Mouse (Mus musculus): ENCODE data around the gene Inpp5d. TPM values are rescaled to one million over a fixed set of nuclear protein-coding genes. Genes with fewer than 3 reads are reported as not detected.

Inpp5d gene
- total RNA-seq, 2 experiments from 2014 or later: 14.9 to 15.3 TPM

DNA sequence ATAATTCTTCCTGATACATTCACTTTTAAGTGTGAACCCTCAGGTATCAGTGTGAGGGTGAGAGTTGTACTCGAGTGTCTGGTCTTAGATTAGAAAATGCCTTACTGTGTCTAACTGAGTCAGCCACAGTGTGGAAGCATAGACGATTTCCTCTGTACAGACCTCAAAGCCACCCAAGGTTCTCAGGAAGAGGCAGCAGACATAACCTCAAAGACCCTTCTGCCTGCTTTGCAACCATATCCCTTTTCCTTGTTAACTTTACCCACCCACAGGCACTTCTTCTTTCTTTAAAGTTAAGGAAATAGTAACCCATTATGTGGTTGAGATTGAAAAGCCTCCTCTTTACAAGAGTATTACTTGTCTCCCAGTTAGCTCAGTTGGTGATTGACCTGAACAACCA is 145.6 kb downstream of the Inpp5d start:
- DNase-seq (ENCODE audit: low spot score in 2 of 2): no peak

DNA sequence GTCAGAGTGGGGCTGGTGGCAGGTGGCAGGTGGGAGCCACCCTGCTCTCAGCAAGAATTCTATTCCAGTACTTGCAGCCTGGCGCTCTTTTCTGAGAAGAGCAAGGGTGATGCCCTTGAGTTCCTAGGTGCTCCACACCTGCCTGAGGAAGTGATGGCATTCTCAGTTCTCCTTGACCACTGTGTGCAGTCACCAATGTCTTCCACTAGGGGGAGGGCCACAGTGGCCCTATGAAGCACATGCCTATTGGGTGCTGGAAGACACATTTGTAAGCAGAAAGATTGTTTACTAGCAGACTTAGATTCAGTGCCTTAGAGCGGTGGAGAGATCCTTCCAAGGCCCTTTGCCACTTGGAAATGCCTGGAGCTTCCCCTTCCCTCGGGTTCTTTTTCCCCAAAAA is 146.1 kb downstream of the Inpp5d start:
- peak in 1 of 2 experiments; percentile 10 for DNase-seq (ENCODE audit: low spot score in 2 of 2)

DNA sequence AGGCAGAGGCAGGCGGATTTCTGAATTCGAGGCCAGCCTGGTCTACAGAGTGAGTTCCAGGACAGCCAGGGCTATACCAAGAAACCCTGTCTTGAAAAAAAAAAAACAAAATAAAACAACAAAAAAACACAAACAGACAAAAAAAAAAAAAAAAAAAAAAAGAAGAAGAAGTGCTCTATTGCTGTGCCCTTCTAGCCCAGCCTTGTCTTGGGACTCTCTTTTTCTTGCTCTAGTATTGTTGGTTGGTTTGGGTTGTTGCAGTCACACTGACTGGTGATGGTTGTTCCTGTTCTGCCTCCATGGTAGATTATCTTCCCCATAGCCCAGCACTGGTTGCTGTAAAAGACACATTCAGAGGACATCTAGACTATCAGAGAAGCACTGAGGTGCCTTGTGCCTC is 149.2 kb downstream of the Inpp5d start:
- DNase-seq (ENCODE audit: low spot score in 2 of 2): no peak

Other genes with a start within 250 kb of the Inpp5d start
- gene Kcnj13, start 225.6 kb upstream of the Inpp5d start, total RNA-seq (2021): 1 to 10 TPM; 3.1 to 4.5 TPM
- gene Snorc, start 150.0 kb upstream of the Inpp5d start, total RNA-seq (2021): under 1 TPM in 1 of 2 experiments, not detected in 1; 0.82 TPM
- gene Neu2, start 110.4 kb upstream of the Inpp5d start, total RNA-seq (2021): 1 to 10 TPM; 6.3 to 7.1 TPM
- gene Ngef, start 46.4 kb upstream of the Inpp5d start, total RNA-seq (2021): 100 to 1,000 TPM; 357 to 374 TPM
- gene Atg16l1, start 135.6 kb downstream of the Inpp5d start, total RNA-seq (2021): 10 to 100 TPM; 63.7 to 66.4 TPM
- 1 to 10 TPM; 2.7 to 3.0 TPM for gene Sag, start 183.4 kb downstream of the Inpp5d start, total RNA-seq (2021)
- 10 to 100 TPM; 96.9 to 97.1 TPM for gene Dgkd, start 233.0 kb downstream of the Inpp5d start, total RNA-seq (2021)

All from left cerebral cortex, adult 18-20 months (tissue).